Mouse (Mus musculus): Measurements from ENCODE around the gene Ogdh.

- TF ChIP-seq CTCF (IDR thresholded peaks at IDR 0.05; ENCODE audit: borderline replicate concordance, control insufficient read depth, extremely low read depth, insufficient read depth, low read length, poor library complexity) (no peak), POLR2A (IDR thresholded peaks at IDR 0.05; ENCODE audit: control insufficient read depth, extremely low read depth, insufficient read depth, low read length, poor library complexity) (no peak)
Observed at GRCm38 (mm10) chr11:6392857-6393256, 101.4 kb downstream of the Ogdh start.
